Mouse (Mus musculus) spleen, adult 2 months (tissue): ENCODE results near the gene Cpox. TPM values are rescaled to one million over a fixed set of nuclear protein-coding genes. Genes with fewer than 3 reads are reported as not detected.

Experiments used
- DNase-seq, 2 experiments: peaks; one replicate each; pipeline versions ENCODE4 v3.0.0 to v3.0.0-alpha.2; 2012 to 2021; ENCODE audit warnings: low spot score in 2 of 2, low read depth in 1 of 2
- H3K27ac ChIP-seq: fragments of 200-500 bp; 2 replicates; pipeline ENCODE4 v1.5.1; 2012; ENCODE audit warnings: low read length, inconsistent platforms; ENCODE audit not compliant: insufficient read depth
- H3K27me3 ChIP-seq: fragments of 200-500 bp; 2 replicates; pipeline ENCODE4 v1.6.1; 2012; ENCODE audit warnings: mild to moderate bottlenecking, moderate library complexity, low read length, inconsistent platforms; ENCODE audit not compliant: control insufficient read depth, insufficient read depth
- H3K36me3 ChIP-seq: fragments of 200-500 bp; 2 replicates; pipeline ENCODE4 v1.6.1; 2012; ENCODE audit warnings: mild to moderate bottlenecking, low read length, inconsistent platforms; ENCODE audit not compliant: control insufficient read depth, insufficient read depth
- H3K4me1 ChIP-seq: fragments of 200-500 bp; 2 replicates; pipeline ENCODE4 v1.6.1; 2011; ENCODE audit warnings: inconsistent platforms; ENCODE audit not compliant: control insufficient read depth, insufficient read depth, insufficient read length
- H3K4me3 ChIP-seq: fragments of 200-500 bp; 2 replicates; pipeline ENCODE4 v1.5.1; 2011; ENCODE audit warnings: mild to moderate bottlenecking, inconsistent platforms; ENCODE audit not compliant: insufficient read depth, insufficient read length; ENCODE audit errors: extremely low read depth
- CTCF ChIP-seq: fragments of 200-500 bp; IDR thresholded peaks from 2 replicates; pipeline ENCODE4 v1.5.1; 2011; ENCODE audit warnings: mild to moderate bottlenecking, inconsistent platforms; ENCODE audit not compliant: insufficient read depth, insufficient read length, insufficient replicate concordance; ENCODE audit errors: extremely low read depth
- POLR2A ChIP-seq: fragments of 200-500 bp; IDR thresholded peaks from 2 replicates; pipeline ENCODE4 v1.6.1; 2011; ENCODE audit warnings: low read depth, low read length, inconsistent platforms
- WGBS: fragments of 180-500 bp; shearing (Covaris S2); methylation state at CpG from one replicate; pipeline ENCODE4 v1.1.7; 2018; 5-methylcytosine and 5-hydroxymethylcytosine counted together
- polyA plus RNA-seq: library from polyadenylated mRNA; depleted of rRNA; stranded (reverse); fragments of >200 nt; gene quantifications from 2 replicates; pipeline ENCODE4 v1.2.3, GENCODE M21; 2012; rRNA removed

Gene Cpox
- polyA plus RNA-seq: 22.3 and 36.3 TPM in 2 replicates

- peak; percentile 39 for TF ChIP-seq POLR2A
- peak; percentile 4; the same call in 1 of the 2 replicates for TF ChIP-seq CTCF
- WGBS: under 1% methylated on average over 51 of the region's 51 CpGs
- DNase-seq: peak; percentile 47 to 73
- H3K36me3 ChIP-seq: peaks cover 8% of the 10 kb centered on the region
- 0 out of 2 replicates have a peak, but pooled peaks cover 2% of the 10 kb centered on the region for H3K4me1 ChIP-seq
- H3K4me3 ChIP-seq: peak within 1 kb of the TSS; percentile 85
- H3K27me3 ChIP-seq: no peaks in the 10 kb centered on the region
- peak within 1 kb of the TSS; percentile 46; the same call in 1 of the 2 replicates for H3K27ac ChIP-seq
Observed at GRCm38 (mm10) chr16:58669917-58670630, at the start of gene Cpox. Cpox (plus strand) TSS chr16:58670292.

- no peak for TF ChIP-seq CTCF
- no peak for TF ChIP-seq POLR2A
- 94% methylated on average over 3 of the region's 3 CpGs for WGBS
- Histone ChIP-seq H3K4me1 (no peaks in the 10 kb centered on the region), H3K27ac (no peak overlapping the region), H3K27me3 (no peaks in the 10 kb centered on the region), H3K36me3 (no peaks in the 10 kb centered on the region), H3K4me3 (no peak overlapping the region)
- no peak for DNase-seq
Observed at GRCm38 (mm10) chr16:58622377-58622776, 47.7 kb upstream of the Cpox start.

- no peak for DNase-seq
- 91% methylated on average over 4 of the region's 4 CpGs for WGBS
- H3K4me3 ChIP-seq: no peak overlapping the region
- H3K27me3 ChIP-seq: no peaks in the 10 kb centered on the region
- H3K4me1 ChIP-seq: no peaks in the 10 kb centered on the region
- no peak for TF ChIP-seq CTCF
- TF ChIP-seq POLR2A: no peak
- H3K36me3 ChIP-seq: no peaks in the 10 kb centered on the region
- H3K27ac ChIP-seq: no peak overlapping the region
Observed at GRCm38 (mm10) chr16:58623114-58623513, 47.0 kb upstream of the Cpox start.

GRCm38 (mm10) chr16:58623944-58624343 lies 46.1 kb upstream of the Cpox start:
- no peak overlapping the region for H3K4me3 ChIP-seq
- DNase-seq: peak in 1 of 2 experiments; percentile 15
- no peak overlapping the region for H3K27ac ChIP-seq
- no peaks in the 10 kb centered on the region for H3K27me3 ChIP-seq
- WGBS: 78% methylated on average over 6 of the region's 6 CpGs
- H3K36me3 ChIP-seq: no peaks in the 10 kb centered on the region
- no peaks in the 10 kb centered on the region for H3K4me1 ChIP-seq
- no peak for TF ChIP-seq POLR2A
- peak; percentile 5; the same call in 1 of the 2 replicates for TF ChIP-seq CTCF

- TF ChIP-seq POLR2A (no peak), CTCF (no peak)
- Histone ChIP-seq H3K36me3 (no peaks in the 10 kb centered on the region), H3K27ac (no peak overlapping the region), H3K4me3 (no peak overlapping the region), H3K4me1 (no peaks in the 10 kb centered on the region), H3K27me3 (no peaks in the 10 kb centered on the region)
- DNase-seq: no peak
- WGBS: 89% methylated on average over 4 of the region's 4 CpGs
Observed at GRCm38 (mm10) chr16:58627597-58628335, 42.3 kb upstream of the Cpox start.

GRCm38 (mm10) chr16:58628336-58628680 lies 41.8 kb upstream of the Cpox start:
- Histone ChIP-seq H3K36me3 (no peaks in the 10 kb centered on the region), H3K27me3 (no peaks in the 10 kb centered on the region), H3K27ac (no peak overlapping the region), H3K4me1 (no peaks in the 10 kb centered on the region), H3K4me3 (no peak overlapping the region)
- TF ChIP-seq POLR2A (no peak), CTCF (no peak)
- 100% methylated on average over 2 of the region's 2 CpGs for WGBS
- no peak for DNase-seq
